Mouse (Mus musculus): ENCODE data around the gene Rnf17. TPM values are rescaled to one million over a fixed set of nuclear protein-coding genes. Genes with fewer than 3 reads are reported as not detected.

Rnf17 gene
- 0.45 and 1.2 TPM in 2 replicates for polyA plus RNA-seq (2015; fragmentation: Nextera tagmentation; extraction: Ambion mirVana)

DNA sequence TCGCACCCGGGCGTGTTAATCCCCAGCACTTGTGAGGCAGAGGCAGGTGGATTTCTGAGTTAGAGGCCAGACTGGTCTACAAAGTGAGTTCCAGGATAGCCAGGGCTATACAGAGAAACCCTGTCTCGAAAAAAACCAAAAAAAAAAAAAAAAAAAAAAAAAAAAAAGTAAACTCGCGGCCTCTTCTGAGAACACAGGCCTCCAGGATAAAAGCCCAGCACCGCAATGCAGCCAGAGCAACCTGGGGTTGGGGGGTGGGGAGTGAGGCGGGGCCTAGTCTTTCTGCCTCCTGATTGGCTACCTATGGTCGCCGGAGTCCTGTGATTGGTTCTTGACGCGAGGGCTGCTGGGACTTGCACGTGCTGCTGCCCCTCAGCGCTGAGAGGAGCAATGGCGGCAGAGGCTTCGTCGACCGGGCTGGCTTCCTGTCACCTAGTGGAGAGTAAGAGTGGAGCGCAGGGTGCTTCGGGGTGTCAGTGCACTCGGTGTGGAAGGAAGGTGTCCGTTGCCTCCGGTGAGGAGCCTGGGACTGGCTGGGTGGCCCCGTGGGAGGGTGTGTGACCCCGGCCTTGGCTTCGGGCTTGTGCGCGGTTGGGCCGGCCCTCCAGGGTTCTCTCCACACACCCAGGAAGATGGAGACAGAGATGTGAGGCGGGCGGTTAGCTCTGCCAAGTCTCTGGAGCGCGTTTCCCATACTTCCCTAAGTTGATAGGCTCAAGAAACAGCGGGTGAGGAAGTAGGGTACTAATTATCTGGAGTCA lies at the start of gene Rnf17:
Rnf17 (plus strand) TSS at position 271 of the 761 bp plus-strand sequence.

GRCm38 (mm10) chr14:56364711-56365237 lies 37.6 kb upstream of the Rnf17 start, which contains the start of gene Atp12a:
Gene Atp12a (plus strand): TSS chr14:56365068.

Other genes with a start within 250 kb of the Rnf17 start
- gene Gzmg, start 243.0 kb upstream of the Rnf17 start, polyA plus RNA-seq (2015; fragmentation: Nextera tagmentation; extraction: Ambion mirVana) = not detected in 2 replicates
- not detected in 2 replicates for gene Gzmn, start 228.0 kb upstream of the Rnf17 start, polyA plus RNA-seq (2015; fragmentation: Nextera tagmentation; extraction: Ambion mirVana)
- not detected in 2 replicates for gene Gzmf, start 191.2 kb upstream of the Rnf17 start, polyA plus RNA-seq (2015; fragmentation: Nextera tagmentation; extraction: Ambion mirVana)
- gene Gzmc, start 167.9 kb upstream of the Rnf17 start, polyA plus RNA-seq (2015; fragmentation: Nextera tagmentation; extraction: Ambion mirVana) = 0.30 TPM in 1 of 2 replicates, not detected in the other
- gene Gzmb, start 140.3 kb upstream of the Rnf17 start, polyA plus RNA-seq (2015; fragmentation: Nextera tagmentation; extraction: Ambion mirVana) = not detected in 2 replicates
- 0.14 and 0.20 TPM in 2 replicates for gene Atp12a, start 37.5 kb upstream of the Rnf17 start, polyA plus RNA-seq (2015; fragmentation: Nextera tagmentation; extraction: Ambion mirVana)
- gene Cenpj, start 172.8 kb downstream of the Rnf17 start, polyA plus RNA-seq (2015; fragmentation: Nextera tagmentation; extraction: Ambion mirVana) = 2.2 and 2.3 TPM in 2 replicates
- gene Parp4, start 173.0 kb downstream of the Rnf17 start, polyA plus RNA-seq (2015; fragmentation: Nextera tagmentation; extraction: Ambion mirVana) = 1.2 and 1.7 TPM in 2 replicates

Data from neural tube, postnatal 0 days (tissue).